Mouse (Mus musculus) heart, embryonic 11.5 days (tissue): Measurements from ENCODE around the gene Trim63. TPM values are rescaled to one million over a fixed set of nuclear protein-coding genes. Genes with fewer than 3 reads are reported as not detected.
"Not testable (repeated sequence)": the region's sequence is repeated elsewhere in the genome, so short reads cannot be mapped to it uniquely, and the experiment has no call there.

Source experiments
- ATAC-seq: fragments of 200-750 bp; cut with Nextera tagmentation; replicated peaks from 2 replicates; pipeline ENCODE4 v1.8.0; 2017; ENCODE audit warnings: moderate library complexity; ENCODE audit not compliant: insufficient number of reproducible peaks, low FRiP score, low TSS enrichment
- H3K27ac ChIP-seq: fragments of 300-500 bp; sonication (generic); 2 replicates; pipeline ENCODE4 v1.5.1; 2014; ENCODE audit warnings: mild to moderate bottlenecking, low read depth, low read length
- H3K27me3 ChIP-seq: fragments of 300-500 bp; sonication (generic); 2 replicates; pipeline ENCODE4 v1.6.1; 2014; ENCODE audit warnings: mild to moderate bottlenecking, low read length, mixed read lengths; ENCODE audit not compliant: control insufficient read depth, insufficient read depth
- H3K36me3 ChIP-seq: fragments of 300-500 bp; sonication (generic); 2 replicates; pipeline ENCODE4 v1.6.1; 2014; ENCODE audit warnings: mild to moderate bottlenecking, low read length, moderate library complexity, mixed read lengths; ENCODE audit not compliant: control insufficient read depth, insufficient read depth
- H3K4me1 ChIP-seq: fragments of 300-500 bp; sonication (generic); 2 replicates; pipeline ENCODE4 v1.6.1; 2014; ENCODE audit warnings: low read length; ENCODE audit not compliant: control insufficient read depth, insufficient read depth
- H3K4me2 ChIP-seq: fragments of 300-500 bp; sonication (generic); 2 replicates; pipeline ENCODE4 v1.6.1; 2014; ENCODE audit warnings: mild to moderate bottlenecking, moderate library complexity
- H3K4me3 ChIP-seq: fragments of 300-500 bp; sonication (generic); 2 replicates; pipeline ENCODE4 v1.5.1; 2014; ENCODE audit warnings: low read depth, low read length
- H3K9ac ChIP-seq: fragments of 300-500 bp; sonication (generic); 2 replicates; pipeline ENCODE4 v1.6.1; 2014; ENCODE audit warnings: mild to moderate bottlenecking, low read depth, low read length, moderate library complexity
- H3K9me3 ChIP-seq: fragments of 300-500 bp; sonication (generic); replicated peaks from 2 replicates; pipeline ENCODE4 v1.6.1; 2016; ENCODE audit warnings: low read length; ENCODE audit not compliant: control insufficient read depth
- WGBS: fragments of 180-500 bp; shearing (Covaris S2); extraction: QIAGEN DNeasy Blood & Tissue Kit; methylation state at CpG from one replicate; pipeline ENCODE4 v1.1.7; 2014; ENCODE audit not compliant: insufficient replicate concordance; 5-methylcytosine and 5-hydroxymethylcytosine counted together
- polyA plus RNA-seq: library from polyadenylated mRNA; unstranded; fragments of >200 nt; fragmentation: Nextera tagmentation; extraction: Ambion mirVana; gene quantifications from 2 replicates; pipeline ENCODE4 v1.2.1, GENCODE M21; 2014

The Trim63 gene
- polyA plus RNA-seq, 1 experiment from 2014 or later: 22.1 TPM

DNA sequence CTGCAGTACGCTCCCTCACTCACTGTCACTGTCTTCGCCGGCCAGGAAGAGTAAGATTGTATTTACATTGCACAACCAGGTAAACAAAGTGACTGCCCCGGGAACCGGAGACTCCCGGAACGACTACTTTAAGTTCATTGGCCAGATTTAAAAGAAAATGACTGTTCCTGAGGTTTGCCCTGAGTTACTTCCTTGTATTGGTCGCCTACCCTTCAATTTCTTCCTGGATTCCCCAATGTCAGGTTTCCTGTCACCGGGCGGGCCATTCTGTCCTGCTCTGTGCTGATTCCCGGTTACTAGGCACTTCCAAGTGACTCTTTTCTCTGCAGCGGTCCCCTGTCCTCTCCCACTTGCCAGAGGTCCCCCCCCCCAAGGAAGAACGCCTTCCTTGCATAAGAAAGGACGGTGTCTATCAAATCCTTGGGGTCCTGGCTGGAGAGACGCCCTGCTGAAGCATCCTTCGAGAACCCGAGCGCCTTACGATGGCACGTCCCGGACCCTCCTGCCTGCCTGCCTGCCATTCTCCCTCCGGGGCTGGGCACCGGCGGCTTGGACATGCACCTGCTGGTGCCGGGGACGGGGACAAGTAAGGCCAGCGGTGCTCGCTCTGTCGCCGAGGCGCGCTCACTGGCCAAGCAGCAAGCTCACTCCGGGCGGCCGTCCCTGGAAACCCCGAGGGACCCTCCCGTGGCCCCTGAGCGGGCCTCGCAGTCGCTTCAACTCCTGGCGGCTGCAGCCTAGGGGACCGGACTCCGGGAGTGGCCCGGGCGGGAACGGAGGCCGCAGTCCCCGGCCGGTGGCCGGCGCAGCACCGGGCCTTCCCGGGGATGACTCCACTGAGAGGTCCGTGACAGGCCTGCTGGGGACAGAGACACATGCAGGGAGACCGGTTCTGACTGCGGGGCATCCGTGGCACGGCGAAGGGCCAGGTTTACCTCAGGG lies 28.4 kb upstream of the Trim63 start:
- Histone ChIP-seq H3K36me3 (peaks cover 11% of the 10 kb centered on the region), H3K9me3 (no peaks in the 10 kb centered on the region), H3K9ac (peak overlapping the region; percentile 98), H3K4me2 (peak overlapping the region; percentile 72), H3K4me1 (peaks cover 25% of the 10 kb centered on the region), H3K27ac (peak overlapping the region; percentile 100), H3K27me3 (no peaks in the 10 kb centered on the region), H3K4me3 (peak overlapping the region; percentile 99)
- peak; percentile 29 for ATAC-seq
- WGBS: 2% methylated on average over 58 of the region's 59 CpGs

DNA sequence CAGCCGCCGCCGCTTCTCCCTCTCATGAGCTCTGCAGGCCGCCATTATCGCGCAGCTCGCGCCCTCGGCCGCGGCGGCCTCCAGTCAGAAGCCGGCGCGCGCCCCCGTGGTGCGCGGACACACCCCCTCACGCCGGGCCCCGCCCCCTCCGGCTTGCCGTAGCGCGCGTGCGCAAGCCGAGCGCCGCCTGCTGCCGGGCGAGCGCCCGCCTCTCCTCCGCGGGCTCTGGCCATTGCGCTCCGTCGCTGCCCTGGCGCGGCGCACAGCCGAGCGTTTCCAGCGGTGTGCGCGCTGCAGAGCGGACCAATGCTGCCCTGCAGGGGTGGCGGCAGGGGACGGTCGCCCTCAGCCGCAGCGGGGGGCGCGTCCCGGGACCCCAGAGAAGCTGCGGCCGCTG lies 27.8 kb upstream of the Trim63 start:
- Histone ChIP-seq H3K9ac (peak overlapping the region; percentile 98), H3K27me3 (no peaks in the 10 kb centered on the region), H3K4me3 (peak overlapping the region; percentile 99), H3K9me3 (no peaks in the 10 kb centered on the region), H3K4me1 (peaks cover 25% of the 10 kb centered on the region), H3K4me2 (peak overlapping the region; percentile 72), H3K27ac (peak overlapping the region; percentile 100), H3K36me3 (peaks cover 11% of the 10 kb centered on the region)
- 0% methylated on average over 57 of the region's 59 CpGs for WGBS
- ATAC-seq: peak; percentile 90

DNA sequence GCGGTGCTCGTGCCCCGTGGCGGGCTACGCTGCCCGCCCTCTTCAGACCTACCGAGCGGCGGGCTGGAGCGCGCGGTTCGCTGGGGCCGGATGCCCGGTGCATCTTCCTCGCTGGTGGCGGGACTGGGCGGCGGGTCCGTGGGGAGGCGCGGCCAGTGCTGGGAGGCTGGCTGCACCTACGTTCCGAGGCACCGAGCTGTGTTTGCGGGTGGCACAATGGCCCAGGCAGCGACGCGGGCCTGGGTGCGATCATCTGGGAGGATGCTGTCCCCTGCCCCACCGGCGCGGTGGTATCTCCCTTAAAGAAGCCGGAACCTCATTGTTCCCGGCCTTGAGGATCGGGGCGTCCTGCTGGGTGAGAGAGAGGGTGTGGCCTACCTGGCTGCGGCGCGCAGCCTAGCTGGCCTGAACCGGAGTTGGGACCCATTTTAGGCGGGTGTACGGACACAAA lies 27.3 kb upstream of the Trim63 start, which contains the start of gene Pdik1l:
Gene Pdik1l (minus strand): TSS at position 321 of the 451 bp plus-strand sequence.
- peak within 1 kb of the TSS; percentile 98 for H3K9ac ChIP-seq
- peak within 1 kb of the TSS; percentile 72 for H3K4me2 ChIP-seq
- peak within 1 kb of the TSS; percentile 99 for H3K4me3 ChIP-seq
- whole genome bisulfite sequencing: 0% methylated on average over 38 of the region's 43 CpGs
- H3K27me3 ChIP-seq: no peaks in the 10 kb centered on the region
- ATAC-seq: peak; percentile 82
- H3K9me3 ChIP-seq: no peaks in the 10 kb centered on the region
- peaks cover 27% of the 10 kb centered on the region for H3K4me1 ChIP-seq
- peak within 1 kb of the TSS; percentile 100 for H3K27ac ChIP-seq
- H3K36me3 ChIP-seq: peaks cover 11% of the 10 kb centered on the region

DNA sequence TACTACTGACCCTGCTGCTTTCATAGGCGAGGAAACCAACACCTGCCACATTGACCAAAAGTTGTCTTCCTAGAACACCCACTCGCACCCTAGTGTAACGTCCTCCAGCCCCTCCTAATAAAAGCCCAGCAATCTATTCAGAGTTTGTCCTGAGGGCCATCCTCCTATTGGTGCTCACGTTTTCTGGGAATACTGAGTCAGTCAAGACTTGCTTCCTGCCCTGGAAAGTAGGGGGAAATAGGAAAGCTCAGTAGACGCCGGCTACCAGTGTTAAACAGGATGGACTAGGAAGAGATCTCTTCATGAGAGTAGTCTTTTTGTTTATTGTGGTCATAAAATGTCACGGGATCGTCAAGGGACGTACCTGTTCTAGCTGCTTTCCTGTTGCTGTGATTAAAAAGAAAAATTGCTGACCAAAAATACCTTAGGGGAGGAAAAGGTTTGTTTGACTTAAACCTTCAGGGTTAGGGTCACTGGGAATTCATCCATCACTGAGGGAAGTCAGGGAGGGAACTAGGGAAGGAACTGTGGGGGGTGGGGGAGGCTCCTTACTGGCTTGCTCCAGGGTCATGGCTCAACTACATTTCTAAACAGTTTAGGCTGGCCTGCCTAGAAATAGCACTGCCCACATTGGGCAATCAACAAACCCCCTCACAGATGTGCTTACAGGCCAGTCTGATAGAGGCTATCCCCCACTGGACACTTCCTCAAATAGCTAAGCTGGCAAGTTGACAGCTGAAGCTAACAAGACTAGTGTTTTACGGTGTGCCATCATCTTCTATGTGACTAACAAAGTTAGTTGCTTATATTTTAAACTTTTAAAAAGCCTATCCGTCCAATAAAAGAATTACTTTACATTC lies 26.3 kb upstream of the Trim63 start:
- Histone ChIP-seq H3K9me3 (no peaks in the 10 kb centered on the region), H3K27ac (peak overlapping the region; percentile 100), H3K27me3 (no peaks in the 10 kb centered on the region), H3K4me2 (peak overlapping the region; percentile 72), H3K4me1 (peaks cover 35% of the 10 kb centered on the region), H3K36me3 (peaks cover 4% of the 10 kb centered on the region; the same call in 1 of the 2 replicates), H3K9ac (peak overlapping the region; percentile 98), H3K4me3 (peak overlapping the region; percentile 99)
- ATAC-seq: no peak
- 34% methylated on average over 11 of the region's 11 CpGs for WGBS

DNA sequence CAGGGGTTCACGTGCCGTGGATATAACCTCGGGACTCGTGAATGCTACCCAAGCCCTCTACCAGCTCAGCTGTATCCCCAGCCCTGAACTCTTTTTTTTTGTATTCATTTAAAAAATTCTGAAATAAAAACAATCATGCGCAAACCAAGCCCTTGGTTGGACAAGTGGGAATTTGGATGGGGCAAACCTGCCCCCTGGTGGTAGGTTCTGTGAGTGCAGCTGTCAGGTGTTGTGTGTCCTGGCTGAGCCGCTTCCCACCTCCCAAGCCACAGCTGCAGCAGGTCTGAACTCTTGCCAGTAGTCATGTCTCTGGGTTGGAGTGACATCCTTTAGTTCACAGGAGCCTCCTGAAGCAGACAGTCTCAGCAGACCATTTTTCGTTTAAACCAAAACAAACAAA lies 22.9 kb upstream of the Trim63 start:
- WGBS: 22% methylated on average over 7 of the region's 7 CpGs
- ATAC-seq: no peak

DNA sequence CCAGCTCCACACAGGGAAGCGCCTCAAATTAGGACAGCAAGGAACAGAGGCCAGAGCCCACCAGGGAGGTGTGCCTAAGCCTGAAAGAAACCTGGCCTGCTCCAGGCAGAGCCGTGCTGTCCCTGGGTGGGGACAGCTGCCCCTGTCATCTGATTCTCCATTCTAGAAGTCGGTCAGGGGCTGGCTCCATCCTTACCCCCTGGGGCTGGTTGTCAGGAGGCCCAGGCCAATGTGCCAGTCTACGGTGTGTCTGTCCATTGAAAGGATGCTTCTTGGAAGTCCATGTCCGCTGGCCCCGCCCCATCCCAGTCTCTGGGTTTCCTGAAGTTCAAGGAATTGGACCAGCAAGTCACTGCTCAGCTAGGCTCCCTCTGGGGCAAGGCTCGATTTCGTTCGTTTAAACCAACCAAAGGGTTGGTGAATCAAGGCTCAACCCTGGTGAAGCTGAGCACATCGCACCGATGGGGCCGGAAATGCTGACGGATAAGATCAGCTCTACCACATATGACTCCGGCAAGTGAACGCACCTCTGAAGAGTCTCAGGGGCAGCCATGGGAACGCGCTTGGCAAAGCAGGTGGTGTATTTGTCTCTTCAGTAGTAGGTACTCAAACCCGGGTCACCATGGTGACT lies 21.7 kb upstream of the Trim63 start:
- 41% methylated on average over 18 of the region's 18 CpGs for WGBS
- no peaks in the 10 kb centered on the region; the same call in 1 of the 2 replicates for H3K9me3 ChIP-seq
- peak; percentile 6; the same call in 1 of the 2 replicates for ATAC-seq
- no peaks in the 10 kb centered on the region for H3K36me3 ChIP-seq
- H3K4me2 ChIP-seq: peak overlapping the region; percentile 47
- no peak overlapping the region for H3K4me3 ChIP-seq
- H3K4me1 ChIP-seq: peaks cover 21% of the 10 kb centered on the region
- peak overlapping the region; percentile 8 for H3K9ac ChIP-seq
- no peaks in the 10 kb centered on the region for H3K27me3 ChIP-seq
- peak overlapping the region; percentile 91 for H3K27ac ChIP-seq

More for the DNA sequence above, 22.9 kb upstream of the Trim63 start:
- Histone ChIP-seq H3K36me3 (no peaks in the 10 kb centered on the region), H3K4me3 (no peak overlapping the region), H3K9ac (no peak overlapping the region), H3K27ac (no peak overlapping the region; the same call in 1 of the 2 replicates), H3K4me2 (no peak overlapping the region), H3K4me1 (peaks cover 24% of the 10 kb centered on the region), H3K27me3 (no peaks in the 10 kb centered on the region), H3K9me3 (no peaks in the 10 kb centered on the region; the same call in 1 of the 2 replicates)

DNA sequence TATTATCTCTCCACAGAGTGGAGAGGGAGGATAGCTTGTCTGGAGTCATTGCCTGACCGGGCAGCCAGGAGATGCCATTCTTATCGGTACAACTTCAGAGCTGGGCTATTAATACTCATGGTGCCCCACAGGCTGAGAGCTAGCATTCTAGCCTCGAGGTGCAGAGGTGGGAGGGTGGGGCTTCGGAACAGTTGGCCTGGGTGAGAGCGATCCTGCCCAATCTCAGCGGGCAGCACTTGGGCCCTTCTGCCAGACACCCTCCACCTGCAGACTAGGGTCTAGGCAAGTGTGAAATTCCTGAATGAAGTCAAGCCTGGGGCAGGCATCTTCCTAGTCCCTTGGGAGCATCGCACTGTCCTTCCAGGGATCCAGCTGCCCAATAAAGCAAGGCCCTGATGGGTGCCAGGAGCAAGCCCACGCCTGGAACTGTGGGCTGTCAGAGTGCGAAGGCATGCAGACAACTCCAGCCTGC lies 21.2 kb upstream of the Trim63 start:
- Histone ChIP-seq H3K9ac (0 out of 2 replicates have a peak overlapping the region, but pooled peaks have one; percentile 1), H3K9me3 (no peaks in the 10 kb centered on the region; the same call in 1 of the 2 replicates), H3K27ac (peak overlapping the region; percentile 91), H3K4me3 (no peak overlapping the region), H3K27me3 (no peaks in the 10 kb centered on the region), H3K4me2 (peak overlapping the region; percentile 47), H3K36me3 (no peaks in the 10 kb centered on the region), H3K4me1 (peaks cover 16% of the 10 kb centered on the region)
- WGBS: 23% methylated on average over 9 of the region's 9 CpGs
- ATAC-seq: peak; percentile 67

DNA sequence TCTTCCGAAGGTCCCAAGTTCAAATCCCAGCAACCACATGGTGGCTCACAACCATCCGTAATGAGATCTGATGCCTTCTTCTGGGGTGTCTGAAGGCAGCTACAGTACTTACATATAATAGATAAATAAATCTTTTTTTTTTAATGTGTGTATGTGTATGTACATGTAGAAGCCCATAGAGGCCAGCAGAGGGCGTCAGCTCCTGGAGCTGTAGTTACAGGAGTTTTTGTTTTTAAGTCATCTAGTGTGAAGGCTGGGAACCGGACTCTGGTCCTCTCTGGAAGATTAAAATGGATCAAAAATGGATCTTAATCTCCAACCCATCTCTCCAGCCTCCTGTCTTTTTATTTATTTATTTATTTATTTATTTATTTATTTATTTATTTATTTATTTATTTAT lies 18.8 kb upstream of the Trim63 start:
- H3K4me3 ChIP-seq, H3K27ac ChIP-seq, H3K9ac ChIP-seq, ATAC-seq, H3K9me3 ChIP-seq, H3K27me3 ChIP-seq, H3K36me3 ChIP-seq, H3K4me2 ChIP-seq: not testable (repeated sequence)
- 83% methylated on average over 4 of the region's 4 CpGs for WGBS
- peaks cover 32% of the 10 kb centered on the region for H3K4me1 ChIP-seq
